In genomic region chr9:101862481-101863065, GRCm38 (mm10) we compare ENCODE assay signal across 10 mouse cellular contexts. TPM values are rescaled to one million over a fixed set of nuclear protein-coding genes. Genes with fewer than 3 reads are reported as not detected.
DNase-seq lines count a peak whose midpoint lies in the region; ATAC-seq lines count a peak whose summit lies in the region.
"Had no signal": no experiment of that assay in that cellular context is flagged by ENCODE, and none has a peak within 500 bp of the region (broad histone marks: within the 10 kb centered on the region; RNA-seq: fewer than 3 reads in every experiment).

No protein-coding gene starts in this region.

- WGBS in heart, embryonic 10.5 days = 53% methylated on average over 12 of the region's 12 CpGs

- H3K4me3 ChIP-seq in heart, embryonic 10.5 days = no peak overlapping the region

- H3K27me3 ChIP-seq in heart, embryonic 10.5 days (ENCODE audit: insufficient read depth, poor library complexity, severe bottlenecking) = no peaks in the 10 kb centered on the region

- peaks cover 6% of the 10 kb centered on the region; the same call in 1 of the 2 replicates for H3K4me1 ChIP-seq in heart, embryonic 10.5 days

- no peaks in the 10 kb centered on the region for H3K36me3 ChIP-seq in heart, embryonic 10.5 days

- H3K9me3 ChIP-seq in heart, embryonic 10.5 days = no peaks in the 10 kb centered on the region; the same call in 1 of the 2 replicates

- ATAC-seq in granulocyte monocyte progenitor cell, adult 5-6 weeks (replicated peaks; ENCODE audit: poor library complexity, severe bottlenecking) = no peak

- peak; percentile 94 for DNase-seq in heart, adult 11 months
- DNase-seq in heart, embryonic 10.5 days (ENCODE audit: low spot score) = no peak
- DNase-seq in cerebellum, adult 18-20 months = peak; percentile 85 to 87
- peak; percentile 77 for DNase-seq in gastrocnemius, postnatal 25 days
- DNase-seq in kidney, adult 9 months = peak; percentile 10
- peak; percentile 70 to 83 for DNase-seq in lung, postnatal 4 days
- peak; percentile 53 for DNase-seq in testis, postnatal 10 days (ENCODE audit: low spot score)

- H3K27ac ChIP-seq in heart, embryonic 10.5 days = no peak overlapping the region

RNA-seq across cellular contexts. Expression of gene 9630041A04Rik, which starts 0.9 kb away (rescaled TPM):
- not detected in 2 replicates for polyA plus RNA-seq in heart, embryonic 10.5 days (2016; fragmentation: Nextera tagmentation; extraction: Ambion mirVana)
- not detected for total RNA-seq in gastrocnemius, postnatal 25 days (2021)
- total RNA-seq in granulocyte monocyte progenitor cell, adult 5-6 weeks (2014; fragmentation: Nextera tagmentation) = not detected in 2 replicates
- not detected in 2 replicates for total RNA-seq in granulocyte monocyte progenitor cell, adult 5-6 weeks (2017)
- total RNA-seq: common myeloid progenitor, adult 5-6 weeks; left cerebral cortex, postnatal 25 days had no signal
